Mouse (Mus musculus) layer of hippocampus, postnatal 10 days (tissue): ENCODE results near the gene Acot6. TPM values are rescaled to one million over a fixed set of nuclear protein-coding genes. Genes with fewer than 3 reads are reported as not detected.
"Not testable (repeated sequence)": the region's sequence is repeated elsewhere in the genome, so short reads cannot be mapped to it uniquely, and the experiment has no call there.

Experiments
- DNase-seq, 2 experiments: peaks; one replicate each; pipeline ENCODE4 v3.0.0; 2021; ENCODE audit warnings: low spot score in 2 of 2
- long read RNA-seq: library from polyadenylated mRNA; stranded (forward); transcript quantifications from one replicate; pipeline ENCODE4 v2.0.0, GENCODE M21; 2023
- total RNA-seq, 2 experiments: library from RNA; stranded (reverse); gene quantifications; 2 replicates each; pipeline ENCODE4 v1.2.3; 2021

Acot6 gene
- 1 to 10 TPM; 3.7 to 4.3 TPM for total RNA-seq
- long read RNA-seq, partial matches to known transcripts, result 0 of 5 reads
- long read RNA-seq, other reads (novel, unspliced or antisense), result 3 of 5 reads

- peak; percentile 48 to 65 for DNase-seq
Measured at GRCm38 (mm10) chr12:84100604-84101492, at the start of gene Acot6. Gene Acot6 (plus strand): TSS chr12:84100654.

GRCm38 (mm10) chr12:84050744-84051143 is 49.7 kb upstream of the Acot6 start:
- not testable (repeated sequence) for DNase-seq

GRCm38 (mm10) chr12:84051937-84052474 is 48.4 kb upstream of the Acot6 start, which contains the start of gene Acot3:
Gene Acot3 (plus strand): TSS chr12:84052144.
- no peak for DNase-seq

GRCm38 (mm10) chr12:84052609-84053008 is 47.8 kb upstream of the Acot6 start:
- DNase-seq, result no peak

GRCm38 (mm10) chr12:84053173-84053572 is 47.3 kb upstream of the Acot6 start:
- DNase-seq, result peak in 1 of 2 experiments; percentile 24

- peak in 1 of 2 experiments; percentile 22 for DNase-seq
Measured at GRCm38 (mm10) chr12:84053679-84054391, 46.6 kb upstream of the Acot6 start.

- DNase-seq, result no peak
Measured at GRCm38 (mm10) chr12:84060946-84061345, 39.5 kb upstream of the Acot6 start.

GRCm38 (mm10) chr12:84062336-84062735 is 38.1 kb upstream of the Acot6 start:
- no peak for DNase-seq

GRCm38 (mm10) chr12:84063228-84063627 is 37.2 kb upstream of the Acot6 start:
- DNase-seq, result no peak

- DNase-seq, result no peak
Measured at GRCm38 (mm10) chr12:84063833-84064232, 36.6 kb upstream of the Acot6 start.

- DNase-seq, result no peak
Measured at GRCm38 (mm10) chr12:84064621-84065020, 35.8 kb upstream of the Acot6 start.

- DNase-seq, result no peak
Measured at GRCm38 (mm10) chr12:84067752-84068151, 32.7 kb upstream of the Acot6 start.

- DNase-seq, result no peak
Measured at GRCm38 (mm10) chr12:84068296-84068695, 32.2 kb upstream of the Acot6 start.

- DNase-seq, result no peak
Measured at GRCm38 (mm10) chr12:84068986-84069385, 31.5 kb upstream of the Acot6 start, which contains the start of gene Acot5. Gene Acot5 (plus strand): TSS chr12:84069325.

GRCm38 (mm10) chr12:84069582-84069981 is 30.9 kb upstream of the Acot6 start:
- peak; percentile 36 to 46 for DNase-seq

GRCm38 (mm10) chr12:84071696-84072095 is 28.8 kb upstream of the Acot6 start:
- no peak for DNase-seq

- DNase-seq, result no peak
Measured at GRCm38 (mm10) chr12:84077371-84077990, 23.0 kb upstream of the Acot6 start.

GRCm38 (mm10) chr12:84083842-84084241 is 16.6 kb upstream of the Acot6 start:
- no peak for DNase-seq

- DNase-seq, result no peak
Measured at GRCm38 (mm10) chr12:84084581-84084980, 15.9 kb upstream of the Acot6 start.

- DNase-seq, result not testable (repeated sequence)
Measured at GRCm38 (mm10) chr12:84094666-84095065, 5.8 kb upstream of the Acot6 start.

GRCm38 (mm10) chr12:84099605-84100004 is 849 bp upstream of the Acot6 start:
- no peak for DNase-seq
